Mouse (Mus musculus): ENCODE data around the gene Pcca. TPM values are rescaled to one million over a fixed set of nuclear protein-coding genes. Genes with fewer than 3 reads are reported as not detected.

Pcca gene
- polyA plus RNA-seq, 1 experiment from 2014 or later: 33.3 TPM

- Histone ChIP-seq H3K9me3 (ENCODE audit: control insufficient read depth, low read length) (no peaks in the 10 kb centered on the region), H3K27me3 (replicated peaks; ENCODE audit: control insufficient read depth, insufficient read depth, low read length) (no peaks in the 10 kb centered on the region), H3K36me3 (ENCODE audit: control insufficient read depth, insufficient read depth, low read length) (no peaks in the 10 kb centered on the region), H3K4me2 (ENCODE audit: low read length) (no peak overlapping the region), H3K4me1 (ENCODE audit: control insufficient read depth, insufficient read depth, low read depth, low read length) (no peaks in the 10 kb centered on the region), H3K9ac (ENCODE audit: low read depth, low read length) (no peak overlapping the region), H3K4me3 (ENCODE audit: low read length) (no peak overlapping the region), H3K27ac (ENCODE audit: low read depth, low read length) (no peak overlapping the region)
- no peak for ATAC-seq
- 98% methylated on average over 2 of the region's 2 CpGs for WGBS
These were observed 117.6 kb downstream of the Pcca start for GRCm38 (mm10) chr14:122651681-122652080.

- WGBS: 80% methylated on average over 3 of the region's 3 CpGs
- ATAC-seq: no peak
- no peak overlapping the region for H3K4me3 ChIP-seq (ENCODE audit: low read length)
These were observed 141.5 kb downstream of the Pcca start for GRCm38 (mm10) chr14:122675661-122676060.

GRCm38 (mm10) chr14:122683645-122684044 is 149.5 kb downstream of the Pcca start:
- H3K4me1 ChIP-seq (ENCODE audit: control insufficient read depth, insufficient read depth, low read depth, low read length): peaks cover 3% of the 10 kb centered on the region
- H3K9ac ChIP-seq (ENCODE audit: low read depth, low read length): no peak overlapping the region
- H3K9me3 ChIP-seq (ENCODE audit: control insufficient read depth, low read length): no peaks in the 10 kb centered on the region
- ATAC-seq: no peak
- H3K4me2 ChIP-seq (ENCODE audit: low read length): no peak overlapping the region
- H3K4me3 ChIP-seq (ENCODE audit: low read length): no peak overlapping the region
- H3K27me3 ChIP-seq (replicated peaks; ENCODE audit: control insufficient read depth, insufficient read depth, low read length): no peaks in the 10 kb centered on the region
- WGBS: 67% methylated on average over 1 of the region's 1 CpGs
- H3K27ac ChIP-seq (ENCODE audit: low read depth, low read length): no peak overlapping the region
- no peaks in the 10 kb centered on the region for H3K36me3 ChIP-seq (ENCODE audit: control insufficient read depth, insufficient read depth, low read length)

More at GRCm38 (mm10) chr14:122675661-122676060, 141.5 kb downstream of the Pcca start:
- H3K9ac ChIP-seq (ENCODE audit: low read depth, low read length): no peak overlapping the region
- H3K9me3 ChIP-seq (ENCODE audit: control insufficient read depth, low read length): no peaks in the 10 kb centered on the region
- H3K4me2 ChIP-seq (ENCODE audit: low read length): no peak overlapping the region
- H3K4me1 ChIP-seq (ENCODE audit: control insufficient read depth, insufficient read depth, low read depth, low read length): no peaks in the 10 kb centered on the region
- H3K36me3 ChIP-seq (ENCODE audit: control insufficient read depth, insufficient read depth, low read length): no peaks in the 10 kb centered on the region
- no peak overlapping the region for H3K27ac ChIP-seq (ENCODE audit: low read depth, low read length)
- no peaks in the 10 kb centered on the region for H3K27me3 ChIP-seq (replicated peaks; ENCODE audit: control insufficient read depth, insufficient read depth, low read length)

- Histone ChIP-seq H3K9me3 (ENCODE audit: control insufficient read depth, low read length) (no peaks in the 10 kb centered on the region), H3K27ac (ENCODE audit: low read depth, low read length) (peak overlapping the region; percentile 19), H3K4me2 (ENCODE audit: low read length) (no peak overlapping the region), H3K9ac (ENCODE audit: low read depth, low read length) (no peak overlapping the region), H3K4me1 (ENCODE audit: control insufficient read depth, insufficient read depth, low read depth, low read length) (peaks cover 3% of the 10 kb centered on the region), H3K4me3 (ENCODE audit: low read length) (no peak overlapping the region), H3K27me3 (replicated peaks; ENCODE audit: control insufficient read depth, insufficient read depth, low read length) (no peaks in the 10 kb centered on the region), H3K36me3 (ENCODE audit: control insufficient read depth, insufficient read depth, low read length) (no peaks in the 10 kb centered on the region)
- peak; percentile 85 for ATAC-seq
- 60% methylated on average over 4 of the region's 4 CpGs for WGBS
These were observed 150.1 kb downstream of the Pcca start for GRCm38 (mm10) chr14:122684250-122684649.

- peak; percentile 84 for ATAC-seq
- no peaks in the 10 kb centered on the region for H3K27me3 ChIP-seq (replicated peaks; ENCODE audit: control insufficient read depth, insufficient read depth, low read length)
- H3K4me1 ChIP-seq (ENCODE audit: control insufficient read depth, insufficient read depth, low read depth, low read length): peaks cover 3% of the 10 kb centered on the region
- peak overlapping the region; percentile 2 for H3K27ac ChIP-seq (ENCODE audit: low read depth, low read length)
- no peaks in the 10 kb centered on the region for H3K36me3 ChIP-seq (ENCODE audit: control insufficient read depth, insufficient read depth, low read length)
- WGBS: 7% methylated on average over 2 of the region's 2 CpGs
- H3K9ac ChIP-seq (ENCODE audit: low read depth, low read length): no peak overlapping the region
- H3K4me3 ChIP-seq (ENCODE audit: low read length): no peak overlapping the region
- H3K4me2 ChIP-seq (ENCODE audit: low read length): no peak overlapping the region
- no peaks in the 10 kb centered on the region for H3K9me3 ChIP-seq (ENCODE audit: control insufficient read depth, low read length)
These were observed 150.7 kb downstream of the Pcca start for GRCm38 (mm10) chr14:122684811-122685210.

GRCm38 (mm10) chr14:122687398-122687797 is 153.3 kb downstream of the Pcca start:
- H3K4me2 ChIP-seq (ENCODE audit: low read length): no peak overlapping the region
- peaks cover 3% of the 10 kb centered on the region for H3K4me1 ChIP-seq (ENCODE audit: control insufficient read depth, insufficient read depth, low read depth, low read length)
- no peak overlapping the region for H3K4me3 ChIP-seq (ENCODE audit: low read length)
- no peaks in the 10 kb centered on the region for H3K9me3 ChIP-seq (ENCODE audit: control insufficient read depth, low read length)
- ATAC-seq: no peak
- H3K9ac ChIP-seq (ENCODE audit: low read depth, low read length): no peak overlapping the region
- WGBS: 42% methylated on average over 7 of the region's 7 CpGs
- H3K27ac ChIP-seq (ENCODE audit: low read depth, low read length): no peak overlapping the region
- no peaks in the 10 kb centered on the region for H3K36me3 ChIP-seq (ENCODE audit: control insufficient read depth, insufficient read depth, low read length)
- no peaks in the 10 kb centered on the region for H3K27me3 ChIP-seq (replicated peaks; ENCODE audit: control insufficient read depth, insufficient read depth, low read length)

GRCm38 (mm10) chr14:122688378-122688777 is 154.3 kb downstream of the Pcca start:
- 90% methylated on average over 4 of the region's 4 CpGs for WGBS
- Histone ChIP-seq H3K27me3 (replicated peaks; ENCODE audit: control insufficient read depth, insufficient read depth, low read length) (no peaks in the 10 kb centered on the region), H3K4me1 (ENCODE audit: control insufficient read depth, insufficient read depth, low read depth, low read length) (peaks cover 3% of the 10 kb centered on the region), H3K4me2 (ENCODE audit: low read length) (no peak overlapping the region), H3K9ac (ENCODE audit: low read depth, low read length) (no peak overlapping the region), H3K27ac (ENCODE audit: low read depth, low read length) (no peak overlapping the region), H3K4me3 (ENCODE audit: low read length) (no peak overlapping the region), H3K36me3 (ENCODE audit: control insufficient read depth, insufficient read depth, low read length) (no peaks in the 10 kb centered on the region; the same call in 1 of the 2 replicates), H3K9me3 (ENCODE audit: control insufficient read depth, low read length) (no peaks in the 10 kb centered on the region)
- no peak for ATAC-seq

GRCm38 (mm10) chr14:122689136-122689815 is 155.2 kb downstream of the Pcca start:
- H3K27me3 ChIP-seq (replicated peaks; ENCODE audit: control insufficient read depth, insufficient read depth, low read length): no peaks in the 10 kb centered on the region
- peaks cover 3% of the 10 kb centered on the region for H3K4me1 ChIP-seq (ENCODE audit: control insufficient read depth, insufficient read depth, low read depth, low read length)
- no peaks in the 10 kb centered on the region; the same call in 1 of the 2 replicates for H3K36me3 ChIP-seq (ENCODE audit: control insufficient read depth, insufficient read depth, low read length)
- 62% methylated on average over 17 of the region's 17 CpGs for WGBS
- H3K9me3 ChIP-seq (ENCODE audit: control insufficient read depth, low read length): no peaks in the 10 kb centered on the region
- no peak overlapping the region for H3K27ac ChIP-seq (ENCODE audit: low read depth, low read length)
- H3K4me3 ChIP-seq (ENCODE audit: low read length): no peak overlapping the region
- no peak for ATAC-seq
- H3K4me2 ChIP-seq (ENCODE audit: low read length): no peak overlapping the region
- no peak overlapping the region for H3K9ac ChIP-seq (ENCODE audit: low read depth, low read length)

- Histone ChIP-seq H3K9me3 (ENCODE audit: control insufficient read depth, low read length) (no peaks in the 10 kb centered on the region), H3K27ac (ENCODE audit: low read depth, low read length) (no peak overlapping the region), H3K36me3 (ENCODE audit: control insufficient read depth, insufficient read depth, low read length) (no peaks in the 10 kb centered on the region; the same call in 1 of the 2 replicates), H3K4me1 (ENCODE audit: control insufficient read depth, insufficient read depth, low read depth, low read length) (no peaks in the 10 kb centered on the region; the same call in 1 of the 2 replicates), H3K4me3 (ENCODE audit: low read length) (no peak overlapping the region), H3K9ac (ENCODE audit: low read depth, low read length) (no peak overlapping the region), H3K27me3 (replicated peaks; ENCODE audit: control insufficient read depth, insufficient read depth, low read length) (no peaks in the 10 kb centered on the region), H3K4me2 (ENCODE audit: low read length) (no peak overlapping the region)
- ATAC-seq: no peak
- 89% methylated on average over 1 of the region's 1 CpGs for WGBS
These were observed 157.4 kb downstream of the Pcca start for GRCm38 (mm10) chr14:122691555-122691954.
